Mouse (Mus musculus) mesoderm, embryonic 11.5 days (tissue): ENCODE data around the gene Ptf1a.

Experiments used
- DNase-seq: peaks from one replicate; pipeline ENCODE4 v3.0.0-alpha.2; 2012; ENCODE audit warnings: low read depth, low spot score

Ptf1a gene

GRCm38 (mm10) chr2:19444931-19445831 is at the start of gene Ptf1a:
TSS of gene Ptf1a (plus strand) at chr2:19445663.
- no peak for DNase-seq

- DNase-seq, result no peak
These were observed 40.1 kb upstream of the Ptf1a start for GRCm38 (mm10) chr2:19405409-19405808.

- DNase-seq, result no peak
These were observed 38.9 kb upstream of the Ptf1a start for GRCm38 (mm10) chr2:19406531-19406930.

- DNase-seq, result peak; percentile 67
These were observed 31.1 kb upstream of the Ptf1a start for GRCm38 (mm10) chr2:19414222-19414965.

GRCm38 (mm10) chr2:19415063-19415521 is 30.4 kb upstream of the Ptf1a start:
- peak; percentile 85 for DNase-seq

- no peak for DNase-seq
These were observed 29.4 kb upstream of the Ptf1a start for GRCm38 (mm10) chr2:19416066-19416465.

- DNase-seq, result no peak
These were observed 25.6 kb upstream of the Ptf1a start for GRCm38 (mm10) chr2:19419686-19420345.

- DNase-seq, result no peak
These were observed 23.2 kb upstream of the Ptf1a start for GRCm38 (mm10) chr2:19422226-19422625.

- no peak for DNase-seq
These were observed 22.4 kb upstream of the Ptf1a start for GRCm38 (mm10) chr2:19423086-19423485.

GRCm38 (mm10) chr2:19429031-19429430 is 16.4 kb upstream of the Ptf1a start:
- peak; percentile 81 for DNase-seq

GRCm38 (mm10) chr2:19429691-19430690 is 15.5 kb upstream of the Ptf1a start:
- no peak for DNase-seq

- DNase-seq, result no peak
These were observed 14.7 kb upstream of the Ptf1a start for GRCm38 (mm10) chr2:19430746-19431145.

- DNase-seq, result no peak
These were observed 14.3 kb upstream of the Ptf1a start for GRCm38 (mm10) chr2:19431186-19431585.

GRCm38 (mm10) chr2:19431614-19432323 is 13.7 kb upstream of the Ptf1a start:
- no peak for DNase-seq

- DNase-seq, result no peak
These were observed 1.1 kb upstream of the Ptf1a start for GRCm38 (mm10) chr2:19444346-19444745.

- DNase-seq, result no peak
These were observed 523 bp downstream of the Ptf1a start for GRCm38 (mm10) chr2:19445871-19446501.

- no peak for DNase-seq
These were observed 1.3 kb downstream of the Ptf1a start for GRCm38 (mm10) chr2:19446746-19447145.

GRCm38 (mm10) chr2:19448042-19448700 is 2.7 kb downstream of the Ptf1a start:
- no peak for DNase-seq

- no peak for DNase-seq
These were observed 3.8 kb downstream of the Ptf1a start for GRCm38 (mm10) chr2:19449308-19449707.
